Mouse (Mus musculus) G1E-ER4 (cell line): ENCODE data around the gene Epb41l4b. TPM values are rescaled to one million over a fixed set of nuclear protein-coding genes. Genes with fewer than 3 reads are reported as not detected.

ENCODE experiments used
- GATA1 ChIP-seq: IDR thresholded peaks from one replicate; pipeline ENCODE4 v1.8.0; 2012; ENCODE audit warnings: low read length, inconsistent platforms
- polyA plus RNA-seq: library from polyadenylated mRNA; stranded (reverse); fragments of >175 nt; gene quantifications from 2 replicates; pipeline ENCODE4 v1.2.3, GENCODE M21; 2012

Epb41l4b gene
- polyA plus RNA-seq, 1 experiment: not detected

- TF ChIP-seq GATA1: no peak
These were observed 82.9 kb downstream of the Epb41l4b start for GRCm38 (mm10) chr4:57060319-57060831.

DNA sequence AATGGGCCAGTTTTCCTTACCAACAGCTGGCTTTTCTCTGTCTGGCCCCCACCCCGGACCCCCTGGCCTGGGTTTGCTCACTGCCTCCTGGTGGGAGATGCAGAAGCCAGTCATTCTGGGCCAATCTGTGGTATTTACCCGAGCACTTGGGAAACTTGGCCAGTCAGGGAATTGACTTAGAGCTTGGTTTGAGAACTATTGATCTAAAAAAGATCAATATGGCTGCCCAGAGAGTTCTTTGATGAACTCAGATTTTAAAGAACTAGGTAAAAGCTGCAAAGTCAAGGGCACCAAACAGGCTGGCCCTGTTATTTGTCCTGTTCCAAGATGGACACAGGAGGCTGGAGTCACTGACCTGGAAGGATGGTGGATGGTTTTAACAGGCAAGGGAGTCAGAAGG, 84.6 kb downstream of the Epb41l4b start:
- no peak for TF ChIP-seq GATA1

- TF ChIP-seq GATA1: no peak
These were observed 85.6 kb downstream of the Epb41l4b start for GRCm38 (mm10) chr4:57057637-57058036.

DNA sequence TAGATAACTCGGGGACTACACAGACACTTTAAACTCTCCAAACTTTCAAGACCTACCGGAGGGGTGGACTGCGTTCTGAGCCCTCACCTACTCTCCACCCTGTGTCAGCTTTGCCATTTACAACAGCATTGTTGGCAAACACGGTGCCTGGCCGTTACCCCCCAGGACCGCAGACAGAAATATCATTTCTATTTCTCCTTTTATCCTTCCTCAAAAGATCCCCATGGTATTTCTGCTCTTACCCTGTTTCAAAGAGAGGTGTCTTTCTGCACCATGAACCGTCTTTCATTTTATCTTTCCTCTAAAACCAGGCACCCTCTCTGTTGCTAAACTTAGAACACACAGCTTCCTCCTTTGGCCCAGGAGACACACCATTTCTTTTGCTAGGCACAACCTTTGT, 87.6 kb downstream of the Epb41l4b start:
- no peak for TF ChIP-seq GATA1

DNA sequence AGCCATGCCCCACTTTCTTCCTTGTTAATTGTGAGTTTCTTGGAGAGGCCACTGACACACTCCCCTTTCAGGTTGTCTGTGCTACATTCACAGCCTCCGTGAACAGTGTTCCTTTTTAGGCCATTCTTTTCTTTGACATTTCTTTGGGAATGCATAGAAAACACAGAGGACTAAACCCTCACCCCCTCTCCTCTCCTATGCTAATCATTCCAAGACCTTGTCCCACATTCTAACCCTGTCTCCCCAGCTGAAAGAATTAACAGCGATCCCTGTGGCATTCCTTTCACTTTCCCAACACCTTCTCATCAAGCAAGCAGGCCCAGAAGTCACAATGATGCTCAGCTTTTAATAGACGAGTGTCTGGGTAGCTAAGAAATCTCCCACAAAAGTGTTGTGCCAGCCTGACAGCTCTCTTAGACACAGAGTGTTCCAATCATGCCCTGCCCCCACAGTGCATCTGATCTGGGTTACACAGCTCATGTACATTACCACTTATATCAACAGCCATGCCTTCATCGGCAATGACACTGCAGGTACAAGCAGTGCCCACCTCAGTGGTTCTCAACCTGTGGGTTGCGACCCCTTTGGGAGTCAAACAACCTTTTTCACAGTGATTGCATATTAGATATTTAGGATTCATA, 93.8 kb downstream of the Epb41l4b start:
- no peak for TF ChIP-seq GATA1

DNA sequence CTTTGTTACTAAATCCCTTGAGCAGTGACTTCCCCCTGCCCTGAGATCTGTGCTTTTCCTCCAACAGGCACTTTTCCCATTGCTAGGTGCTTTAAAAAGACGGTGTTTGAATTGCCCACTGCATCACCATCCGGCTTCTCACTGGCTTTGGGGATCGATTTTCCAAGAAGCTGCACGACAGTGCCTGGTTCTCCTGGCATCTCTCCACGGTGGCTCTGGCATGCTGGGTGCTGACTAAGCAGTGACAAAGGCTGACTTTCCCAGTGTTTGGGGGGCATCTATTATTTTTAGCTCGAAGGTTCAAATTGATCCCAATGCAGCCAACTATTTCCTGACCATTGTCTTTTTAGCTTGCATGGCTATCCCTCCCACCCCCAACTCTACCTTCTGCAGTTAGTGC, 94.7 kb downstream of the Epb41l4b start:
- no peak for TF ChIP-seq GATA1

DNA sequence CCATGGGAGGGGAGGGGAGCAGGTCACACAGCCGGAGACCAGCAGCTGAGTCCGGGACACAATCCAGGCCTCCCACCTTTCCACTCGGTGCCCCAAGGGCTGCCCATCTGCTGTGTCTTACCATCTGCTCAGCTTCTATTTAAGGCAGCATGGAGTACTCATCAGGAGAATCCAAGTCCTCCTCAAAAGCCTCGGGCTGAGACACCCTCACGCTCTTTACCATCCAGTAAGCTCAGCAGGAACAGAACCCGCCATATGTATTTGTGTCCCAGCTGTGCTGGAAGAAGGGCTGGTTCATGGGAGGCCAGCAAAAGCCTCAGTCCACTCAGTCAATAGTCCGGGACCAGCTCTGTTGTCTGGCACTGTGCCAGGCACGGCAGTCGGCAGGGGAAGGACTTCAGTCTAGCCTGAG, 97.1 kb downstream of the Epb41l4b start:
- no peak for TF ChIP-seq GATA1

- TF ChIP-seq GATA1: no peak
These were observed 99.6 kb downstream of the Epb41l4b start for GRCm38 (mm10) chr4:57043621-57044020.

- no peak for TF ChIP-seq GATA1
These were observed 101.6 kb downstream of the Epb41l4b start for GRCm38 (mm10) chr4:57041661-57042060.

DNA sequence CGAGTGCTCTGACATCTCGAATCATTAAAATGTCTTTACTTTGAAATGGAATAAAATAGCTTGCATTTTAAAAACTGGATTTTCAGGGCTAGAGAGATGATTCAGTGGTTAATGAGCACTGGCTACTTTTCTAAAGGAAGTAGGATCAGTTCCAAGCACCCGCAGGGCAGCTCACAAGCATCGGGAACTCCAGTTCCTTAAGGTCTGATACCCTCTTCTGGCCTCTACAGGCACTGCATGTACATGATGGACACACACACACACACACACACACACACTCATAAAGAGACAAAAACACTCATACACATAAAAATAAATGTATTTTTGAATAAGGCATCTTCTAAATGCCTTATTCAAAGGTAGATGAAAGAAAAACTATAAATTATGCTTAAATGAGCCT, 102.0 kb downstream of the Epb41l4b start:
- no peak for TF ChIP-seq GATA1

DNA sequence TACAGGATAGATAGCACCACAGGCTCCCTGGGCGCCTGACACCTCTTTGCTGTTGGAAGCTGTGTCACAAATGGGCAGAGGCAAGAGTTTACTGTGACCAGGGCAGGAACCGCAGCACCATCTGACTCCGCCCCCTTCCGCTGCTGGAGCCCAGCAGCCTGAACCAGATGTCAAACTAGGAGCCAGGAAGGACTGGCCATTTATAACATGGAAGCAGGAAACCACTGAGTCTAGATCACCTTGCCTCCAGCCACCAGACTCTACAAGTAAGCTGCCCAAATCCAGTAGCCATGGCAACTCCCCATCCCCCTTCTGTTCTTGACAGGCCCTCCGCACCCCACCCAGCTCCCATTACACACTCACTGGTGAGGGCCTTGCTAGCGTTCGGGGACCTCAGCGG, 102.8 kb downstream of the Epb41l4b start:
- TF ChIP-seq GATA1: no peak

DNA sequence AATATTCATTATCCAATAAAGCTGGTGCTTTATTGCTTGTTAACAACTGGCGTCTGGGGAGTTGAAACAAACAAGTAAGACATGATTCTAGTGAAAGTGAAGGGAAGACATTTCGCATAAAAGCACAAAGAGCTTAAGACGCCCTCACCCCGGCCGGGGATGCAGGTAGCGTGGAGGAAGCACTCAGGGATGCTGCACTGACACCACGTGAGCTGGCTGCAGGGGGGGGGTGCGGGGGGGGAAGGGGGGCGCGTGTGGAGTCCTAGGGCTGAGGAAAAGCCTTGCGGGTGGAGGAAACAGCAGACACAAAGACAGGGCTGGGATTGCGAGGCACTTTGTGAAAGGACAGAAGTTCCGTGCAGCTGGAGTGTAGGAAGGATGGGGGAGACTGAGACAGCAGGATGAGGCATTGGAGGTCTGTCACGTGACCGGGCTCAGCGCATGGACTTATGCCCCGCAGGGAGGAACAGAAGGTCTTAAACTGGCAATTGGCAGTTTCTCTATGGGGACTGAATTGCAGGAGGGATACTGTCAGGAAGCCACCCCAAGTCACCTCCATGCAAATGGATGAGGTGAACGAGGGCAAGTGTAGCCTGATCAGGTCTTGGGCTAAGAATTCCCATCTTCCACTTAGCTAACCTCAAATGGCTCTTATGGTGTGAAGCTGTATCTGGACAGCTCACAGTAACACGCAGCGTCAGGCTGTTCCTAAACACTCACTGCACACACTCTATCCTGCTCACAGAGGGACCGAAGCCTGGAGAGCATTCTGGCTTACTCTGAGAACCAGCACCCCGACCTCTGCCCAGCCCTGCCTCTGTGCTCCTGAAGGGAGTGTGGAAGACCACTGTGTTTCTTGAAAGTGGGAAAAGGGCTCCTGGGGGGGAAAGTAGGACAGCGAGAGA, 103.9 kb downstream of the Epb41l4b start:
- no peak for TF ChIP-seq GATA1

DNA sequence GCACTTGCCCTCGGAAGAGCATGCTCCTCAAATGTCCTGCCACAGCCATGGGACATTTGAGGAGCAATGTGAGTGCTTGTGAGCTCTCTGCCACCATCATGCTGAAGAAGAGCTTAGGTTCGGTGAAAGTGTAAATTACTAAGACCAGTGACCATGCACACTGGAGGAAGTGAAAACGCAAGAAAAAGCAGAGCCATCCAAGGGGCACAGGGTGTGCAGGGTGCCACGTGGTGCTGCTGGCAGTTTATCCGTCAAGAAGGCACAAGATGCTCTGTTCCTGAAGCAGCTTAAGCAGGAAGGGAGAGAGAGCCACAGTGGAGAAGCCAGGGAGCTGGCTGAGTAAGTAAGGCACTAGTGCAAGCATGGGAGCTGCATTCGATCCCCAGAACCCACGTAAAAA, 105.7 kb downstream of the Epb41l4b start:
- TF ChIP-seq GATA1: no peak

GRCm38 (mm10) chr4:57034169-57034568, 109.1 kb downstream of the Epb41l4b start:
- TF ChIP-seq GATA1: no peak

DNA sequence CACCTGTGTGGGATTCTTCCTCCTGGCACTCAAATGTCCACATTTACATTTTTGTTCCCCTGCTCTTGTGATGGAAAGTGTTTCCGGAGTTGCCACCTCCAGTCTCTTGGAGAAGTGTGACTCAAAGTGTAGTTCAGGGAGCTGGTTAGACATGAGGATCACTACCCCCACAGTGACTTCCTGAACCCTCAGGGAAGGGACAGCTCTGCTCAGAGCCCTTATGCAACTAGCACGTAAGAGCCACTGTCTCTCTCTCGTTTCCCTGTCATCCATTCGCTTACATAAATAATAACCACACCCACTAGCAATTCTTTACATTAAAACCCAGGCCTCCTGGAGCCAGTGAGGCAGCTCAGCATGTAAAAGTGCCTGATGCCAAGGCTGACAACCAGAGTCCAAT, 111.8 kb downstream of the Epb41l4b start:
- no peak for TF ChIP-seq GATA1

DNA sequence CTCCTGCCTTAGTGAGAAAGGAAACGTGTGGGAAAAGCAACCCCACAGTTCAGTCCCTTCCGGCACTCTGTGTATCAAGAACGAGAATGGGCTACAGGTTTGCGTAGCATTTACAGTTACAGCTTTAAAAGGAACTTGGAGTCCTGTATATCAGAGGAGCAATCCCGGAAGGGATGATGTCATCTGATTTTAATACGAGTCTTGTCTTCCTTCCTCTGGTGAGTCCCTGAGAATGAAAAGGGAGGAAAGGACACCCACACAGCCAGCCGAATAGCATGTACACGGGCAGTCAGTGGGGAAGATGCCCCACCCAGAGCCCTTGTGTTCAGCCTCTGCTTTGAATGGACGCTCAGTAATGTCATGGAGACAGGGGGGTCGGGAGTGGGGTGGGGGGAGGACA, 115.3 kb downstream of the Epb41l4b start:
- no peak for TF ChIP-seq GATA1

- no peak for TF ChIP-seq GATA1
These were observed 119.7 kb downstream of the Epb41l4b start for GRCm38 (mm10) chr4:57023527-57023926.
